Mouse (Mus musculus): ENCODE measurements around the gene Dixdc1.

GRCm38 (mm10) chr9:50632016-50632688 lies 107.2 kb downstream of the Dixdc1 start:
- TF ChIP-seq POLR2A (IDR thresholded peaks at IDR 0.05; ENCODE audit: insufficient read depth, low read length) (no peak), EP300 (IDR thresholded peaks at IDR 0.05; ENCODE audit: insufficient read depth, low read depth, low read length) (no peak), CTCF (IDR thresholded peaks at IDR 0.05; ENCODE audit: low read depth, low read length) (no peak)
